Mouse (Mus musculus): ENCODE measurements at regions not wholly inside any gene's neighbourhood (a gene's known extent, or its start where the extent isn't known, plus 50 kb on each side); places are given as distances from the start of the nearest gene placed in this dataset.
"Not testable (repeated sequence)": the region's sequence is repeated elsewhere in the genome, so short reads cannot be mapped to it uniquely, and the experiment has no call there.

DNA sequence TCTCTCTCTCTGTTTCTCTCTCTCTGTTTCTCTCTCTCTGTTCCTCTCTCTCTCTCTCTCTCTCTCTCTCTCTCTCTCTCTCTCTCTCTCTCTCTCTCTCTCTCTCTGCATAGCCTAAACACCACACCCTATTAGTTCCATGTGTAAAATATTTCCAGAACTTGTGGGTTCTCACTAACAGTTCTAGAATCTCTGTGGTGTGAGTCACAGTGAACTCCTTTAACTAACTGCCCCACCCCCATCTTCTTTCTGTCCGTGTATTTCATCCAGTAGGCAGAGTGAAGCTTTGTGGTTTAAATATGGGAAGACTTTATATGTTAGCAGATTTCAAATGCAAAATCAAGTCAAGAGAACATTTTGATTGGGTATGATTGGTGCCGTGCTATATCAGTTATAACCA is 153.8 kb downstream of the Alg10b start:
- intact Hi-C loops (cut with DNase I), result no loop called here
- no peak for DNase-seq (ENCODE audit: low spot score in 2 of 2)

DNA sequence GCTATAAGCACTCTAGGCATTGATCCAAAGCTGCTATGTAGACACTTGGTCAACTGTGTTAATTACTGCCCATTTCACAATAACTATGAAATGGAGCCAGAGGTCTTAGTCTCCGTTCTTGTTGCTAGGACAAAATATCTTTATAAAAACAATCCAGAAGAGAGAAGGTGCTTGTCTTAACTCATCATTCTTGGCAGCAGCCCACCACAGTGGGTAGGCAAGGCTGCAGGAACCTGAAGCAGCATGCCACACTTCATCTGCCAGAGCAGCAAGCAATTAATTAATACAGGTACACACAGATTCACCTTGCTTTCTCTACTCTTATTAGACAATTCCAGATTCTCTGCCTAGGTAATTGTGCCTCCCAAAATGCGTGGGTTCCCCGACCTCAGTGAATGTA is 172.8 kb downstream of the Alg10b start:
- intact Hi-C loops (cut with DNase I), result no loop called here
- no peak for DNase-seq (ENCODE audit: low spot score in 2 of 2)

DNA sequence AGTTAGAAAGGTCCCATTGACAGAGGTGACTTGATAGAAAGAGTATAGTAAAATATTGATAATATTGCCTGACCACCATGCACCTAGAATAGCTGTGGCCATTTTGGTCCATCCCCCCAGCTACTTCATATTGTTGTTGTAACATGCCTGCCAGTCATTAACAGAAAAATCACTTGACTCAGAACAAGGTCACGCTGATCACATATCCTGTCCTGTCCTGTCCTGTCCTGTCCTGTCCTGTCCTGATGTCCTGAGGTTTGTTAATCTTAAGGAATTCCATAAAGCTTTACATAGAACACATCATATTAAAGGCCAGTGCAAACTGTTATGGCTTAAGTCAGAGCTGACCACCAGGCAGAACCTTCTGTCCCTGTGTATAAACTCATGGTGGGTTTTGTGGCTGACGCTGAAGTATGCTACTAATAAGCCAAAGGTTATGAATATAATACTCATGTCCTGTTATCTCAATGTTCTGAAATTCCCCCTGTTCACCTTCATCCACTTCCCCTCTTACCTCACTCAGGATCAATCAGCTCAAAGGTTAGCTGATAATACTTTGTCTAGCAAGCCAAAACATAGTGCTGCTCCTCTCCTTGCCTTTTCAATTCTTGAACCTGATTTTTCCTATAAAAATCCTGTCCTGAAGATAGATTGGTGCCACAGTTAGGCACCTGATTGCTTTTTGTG is 173.7 kb downstream of the Alg10b start:
- no peak for DNase-seq (ENCODE audit: low spot score in 2 of 2)
- intact Hi-C loops (cut with DNase I), result no loop called here

DNA sequence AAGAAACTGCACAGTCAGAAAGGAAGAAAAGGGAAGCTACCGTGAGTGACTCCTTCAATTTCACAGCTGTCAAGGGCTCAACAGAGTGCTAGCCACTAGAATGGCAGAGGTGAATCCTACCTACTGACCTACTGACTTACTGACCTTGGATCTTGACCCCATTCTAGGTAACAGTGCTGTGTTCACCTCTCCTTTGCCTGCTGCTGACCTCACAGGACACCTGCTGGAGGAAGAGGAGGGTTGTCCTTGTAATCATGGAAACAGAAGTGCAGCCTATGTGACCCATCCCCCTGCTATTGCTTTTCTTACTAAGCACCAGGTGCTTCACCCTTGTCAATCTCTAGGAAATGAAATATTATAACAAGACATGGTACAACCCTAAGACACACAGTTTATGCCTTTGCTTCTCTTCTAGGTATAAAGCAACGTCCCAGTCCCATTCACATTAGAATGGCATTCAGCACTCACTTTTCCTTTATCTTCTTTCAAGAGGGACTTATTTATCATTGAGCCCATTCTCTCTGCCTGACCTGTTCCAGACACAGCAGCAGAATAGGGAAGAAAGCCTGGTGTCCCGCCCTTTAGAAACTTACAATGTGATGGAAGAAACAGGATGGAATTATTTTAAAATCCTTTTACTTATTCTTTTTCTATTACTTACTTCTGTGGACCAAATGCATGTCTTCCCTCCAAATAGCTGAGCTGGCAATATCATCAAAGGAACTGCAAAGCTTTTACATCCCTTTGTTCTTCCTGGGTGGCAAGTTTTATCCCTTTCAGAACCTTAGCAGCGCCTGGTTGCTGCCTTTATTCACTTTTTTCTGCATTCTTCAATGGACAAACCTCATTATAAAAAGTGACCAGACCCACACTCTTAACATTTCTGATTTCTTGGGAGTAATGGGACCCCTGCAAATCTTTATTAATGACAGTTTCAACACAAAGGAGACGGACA is 176.5 kb downstream of the Alg10b start:
- DNase-seq (ENCODE audit: low spot score in 2 of 2), result no peak
- intact Hi-C loops (cut with DNase I), result no loop called here

DNA sequence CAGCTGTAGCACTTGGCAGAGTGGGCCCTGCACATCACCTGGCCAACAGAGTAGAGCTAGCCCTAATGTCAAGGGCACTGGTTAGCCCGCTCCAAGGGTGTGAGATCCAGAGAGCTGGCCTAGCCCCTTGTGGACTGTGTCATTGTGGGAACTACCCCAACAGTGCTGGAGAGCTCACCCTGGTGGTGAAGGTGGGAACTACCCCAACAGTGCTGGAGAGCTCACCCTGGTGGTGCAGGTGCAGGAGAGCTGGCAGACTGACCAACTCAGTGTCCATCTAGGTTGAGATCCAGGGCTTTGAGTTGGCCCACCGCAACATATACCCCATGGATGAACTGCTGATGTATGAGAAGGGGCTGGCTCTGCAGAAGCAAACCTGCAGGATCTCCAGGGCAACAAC is 196.7 kb downstream of the Alg10b start:
- no peak for DNase-seq (ENCODE audit: low spot score in 2 of 2)
- intact Hi-C loops (cut with DNase I), result no loop called here

DNA sequence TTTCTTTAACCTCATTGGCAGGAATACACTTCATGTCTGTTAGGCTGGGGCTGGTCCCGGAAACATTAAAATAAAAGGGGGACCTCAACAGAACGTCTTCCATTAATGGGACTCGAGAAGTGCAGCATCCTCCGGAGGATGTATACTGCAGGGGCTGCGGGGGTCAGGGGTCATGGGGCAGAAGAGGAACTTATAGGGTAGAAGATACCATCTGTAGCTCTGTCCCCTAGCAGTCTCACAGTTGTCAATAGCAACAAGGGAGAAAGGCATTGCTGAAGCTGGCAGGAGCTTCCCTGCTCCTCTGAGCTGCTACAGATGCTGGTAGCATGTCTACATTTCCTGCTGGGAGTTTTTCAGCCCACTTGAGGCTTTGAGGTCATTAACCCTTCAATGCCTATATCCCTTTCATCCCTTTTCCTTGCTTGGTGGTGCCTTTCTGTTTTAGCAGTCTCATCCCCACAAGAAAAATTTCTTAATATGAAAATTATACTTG is 198.1 kb downstream of the Alg10b start:
- intact Hi-C loops (cut with DNase I), result no loop called here
- DNase-seq (ENCODE audit: low spot score in 2 of 2), result no peak

DNA sequence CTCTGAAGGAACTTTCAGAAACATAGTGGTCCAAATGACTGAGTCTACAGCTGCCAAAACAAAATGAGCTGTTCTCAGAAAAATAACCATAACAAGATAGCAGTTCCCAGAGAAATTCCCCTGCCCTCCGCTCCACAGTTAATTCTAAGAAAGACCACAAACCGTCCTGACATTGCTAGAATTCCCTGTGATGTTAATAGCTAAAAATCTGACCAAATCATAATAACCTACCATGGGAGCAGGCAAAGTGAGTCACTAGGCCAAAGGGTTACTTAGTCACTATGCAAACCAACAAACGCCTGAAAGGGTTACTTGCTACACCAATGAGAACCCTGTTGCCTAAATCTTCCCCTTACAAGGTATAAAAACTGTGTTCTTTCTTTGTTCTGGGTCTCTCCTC is 206.9 kb downstream of the Alg10b start:
- DNase-seq (ENCODE audit: low spot score in 2 of 2); intact Hi-C loops (cut with DNase I): not testable (repeated sequence)

DNA sequence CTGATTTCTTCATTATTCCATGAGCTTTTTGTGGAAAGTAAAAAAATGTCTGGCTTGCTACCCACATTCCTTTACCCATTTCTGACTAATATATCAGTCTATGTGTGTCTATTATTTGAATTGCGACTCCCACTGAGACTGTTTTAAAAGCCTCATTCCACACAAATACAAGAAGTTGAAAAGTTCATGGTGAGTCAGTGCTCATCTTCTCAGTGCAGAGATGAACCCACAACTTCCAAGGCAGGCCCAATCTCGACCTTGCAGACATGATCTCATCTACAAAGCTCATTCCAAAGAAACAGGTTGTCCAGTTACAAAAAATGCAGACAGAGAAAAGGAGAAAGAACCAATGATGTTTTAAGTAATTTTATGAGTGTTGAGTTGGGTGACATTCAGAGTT is 208.0 kb downstream of the Alg10b start:
- intact Hi-C loops (cut with DNase I), result no loop called here

DNA sequence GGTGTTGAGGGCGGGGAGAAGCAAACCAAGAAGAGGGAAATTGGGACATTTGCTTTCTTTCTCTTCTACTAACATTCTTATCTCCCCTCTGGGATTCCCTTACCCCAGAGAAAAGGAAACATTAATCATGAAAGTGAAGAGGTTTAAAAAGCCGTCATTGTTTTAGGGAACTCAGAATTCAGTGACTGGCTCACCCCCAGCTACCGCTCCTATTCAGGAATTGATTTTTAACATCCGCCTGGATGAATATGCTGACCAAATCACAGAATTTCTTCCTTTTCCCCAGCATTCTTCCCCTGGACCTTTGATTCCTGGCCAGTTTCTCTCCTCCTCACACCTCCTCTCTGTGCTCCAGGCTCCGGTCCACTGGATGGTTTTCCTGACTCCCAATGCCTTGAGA is 211.2 kb downstream of the Alg10b start:
- intact Hi-C loops (cut with DNase I), result no loop called here

More for the DNA sequence above, 208.0 kb downstream of the Alg10b start:
- no peak for DNase-seq (ENCODE audit: low spot score in 2 of 2)

More for the DNA sequence above, 211.2 kb downstream of the Alg10b start:
- no peak for DNase-seq (ENCODE audit: low spot score in 2 of 2)

Data from left cerebral cortex, postnatal 36 days (tissue).